Mouse (Mus musculus) adrenal gland, adult 2 months (tissue): ENCODE results near the gene Mtfr1l. TPM values are rescaled to one million over a fixed set of nuclear protein-coding genes. Genes with fewer than 3 reads are reported as not detected.

Source experiments
- DNase-seq: peaks from one replicate; pipeline ENCODE4 v3.0.0; 2021
- long read RNA-seq: library from polyadenylated mRNA; stranded (forward); transcript quantifications from one replicate; pipeline ENCODE4 v2.0.0, GENCODE M21; 2021
- polyA plus RNA-seq: library from polyadenylated mRNA; depleted of rRNA; stranded (reverse); fragments of >200 nt; gene quantifications from 2 replicates; pipeline ENCODE4 v1.2.3, GENCODE M21; 2012; rRNA removed
- total RNA-seq, 2 experiments: library from RNA; stranded (reverse); gene quantifications; 2 replicates each; pipeline ENCODE4 v1.2.3; 2021

The Mtfr1l gene
- 100 to 1,000 TPM; 124 to 147 TPM for total RNA-seq
- 98.8 and 102 TPM in 2 replicates for polyA plus RNA-seq
- long read RNA-seq, full-length matches to known transcripts, result 171 of 265 reads
- long read RNA-seq, partial matches to known transcripts, result 63 of 265 reads
- long read RNA-seq, other reads (novel, unspliced or antisense), result 31 of 265 reads

- peak; percentile 99 for DNase-seq
Measured at GRCm38 (mm10) chr4:134534932-134535786, at the start of gene Mtfr1l. Gene Mtfr1l (minus strand): TSS chr4:134535387.

GRCm38 (mm10) chr4:134583513-134583912 lies 48.3 kb upstream of the Mtfr1l start:
- peak; percentile 38 for DNase-seq

GRCm38 (mm10) chr4:134581365-134581764 lies 46.2 kb upstream of the Mtfr1l start:
- no peak for DNase-seq

GRCm38 (mm10) chr4:134580351-134581148 lies 45.4 kb upstream of the Mtfr1l start:
- DNase-seq, result no peak

- DNase-seq, result no peak
Measured at GRCm38 (mm10) chr4:134579620-134580019, 44.4 kb upstream of the Mtfr1l start.

DNA sequence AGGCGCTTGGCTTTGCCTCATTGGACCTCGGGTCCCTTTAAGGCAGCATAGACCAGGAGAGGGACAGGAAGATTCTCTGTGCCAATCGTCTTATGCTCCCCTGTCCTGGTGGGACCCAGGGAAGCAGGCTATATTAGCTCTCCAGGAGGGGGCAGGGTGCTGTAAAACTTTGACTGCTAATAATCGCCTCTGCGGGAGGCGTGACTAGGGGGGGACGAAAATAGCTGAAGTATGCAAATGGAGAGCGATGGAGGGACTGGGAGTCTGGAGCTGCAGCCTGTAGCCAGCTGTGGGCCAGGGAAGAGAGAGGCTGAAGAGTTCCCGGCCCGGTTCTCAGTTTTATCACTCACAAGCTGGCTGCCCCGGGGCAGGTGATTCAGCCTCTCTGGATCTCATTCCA lies 44.0 kb upstream of the Mtfr1l start:
- DNase-seq, result no peak

- DNase-seq, result peak; percentile 50
Measured at GRCm38 (mm10) chr4:134578407-134578806, 43.2 kb upstream of the Mtfr1l start.

- no peak for DNase-seq
Measured at GRCm38 (mm10) chr4:134577281-134577680, 42.1 kb upstream of the Mtfr1l start.

DNA sequence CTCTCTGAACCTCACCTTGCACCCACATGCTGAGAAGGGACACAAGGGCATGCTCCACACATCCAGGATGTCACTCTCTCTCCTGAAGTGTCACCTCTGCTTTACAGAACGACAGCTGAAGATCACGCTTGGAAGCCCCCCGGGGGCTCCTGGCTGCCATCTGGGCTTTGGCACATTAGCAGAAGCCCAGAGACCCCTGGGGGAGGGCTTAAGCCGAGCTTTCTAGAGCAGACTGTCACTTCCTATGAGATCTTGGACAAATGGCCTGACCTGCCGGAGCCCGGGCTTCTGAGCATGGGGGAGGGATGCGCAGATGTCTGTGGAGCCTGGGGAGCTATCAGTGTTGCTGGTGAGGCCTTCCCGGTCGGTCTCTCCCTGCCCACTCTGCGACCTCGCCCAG lies 40.3 kb upstream of the Mtfr1l start:
- no peak for DNase-seq

DNA sequence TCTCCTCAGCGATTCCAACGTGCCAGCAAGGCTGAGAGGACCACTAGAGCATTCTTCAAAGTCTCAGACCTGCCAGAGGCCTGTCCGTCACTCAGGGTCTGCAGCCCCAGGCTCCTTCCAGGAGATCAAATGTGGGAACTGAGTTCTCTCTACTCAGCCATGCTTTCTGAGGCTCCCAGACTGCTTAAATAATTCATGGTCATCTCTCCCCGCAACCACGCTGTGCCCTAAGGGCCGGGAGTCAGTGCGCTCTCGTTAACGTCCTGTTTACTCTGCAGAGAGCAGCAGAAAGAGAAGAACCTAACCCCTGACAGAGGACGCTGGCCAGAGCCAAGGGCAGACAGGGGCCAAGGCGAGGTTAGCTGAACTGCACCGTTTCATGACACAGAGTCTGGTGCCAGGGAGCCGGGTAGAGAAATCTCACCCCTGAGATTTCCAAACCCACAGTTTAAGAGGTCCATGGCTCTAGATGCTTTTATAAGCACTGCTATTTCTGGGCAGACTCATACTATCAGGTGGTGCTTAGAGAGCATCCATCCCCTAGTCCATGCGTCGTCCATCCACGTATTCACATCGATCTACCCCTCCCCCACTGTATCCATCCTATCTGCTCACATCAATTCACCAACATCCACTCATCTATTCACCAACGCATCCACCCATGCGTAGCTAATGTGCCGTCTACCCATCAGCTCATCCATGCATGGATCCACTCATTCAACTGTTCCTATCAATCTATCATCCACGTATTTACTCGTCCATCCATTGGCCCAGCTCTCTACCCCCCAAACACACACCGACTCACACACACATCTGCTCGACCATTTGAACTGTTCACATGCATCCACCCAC lies 37.5 kb upstream of the Mtfr1l start:
- DNase-seq, result peak; percentile 51

DNA sequence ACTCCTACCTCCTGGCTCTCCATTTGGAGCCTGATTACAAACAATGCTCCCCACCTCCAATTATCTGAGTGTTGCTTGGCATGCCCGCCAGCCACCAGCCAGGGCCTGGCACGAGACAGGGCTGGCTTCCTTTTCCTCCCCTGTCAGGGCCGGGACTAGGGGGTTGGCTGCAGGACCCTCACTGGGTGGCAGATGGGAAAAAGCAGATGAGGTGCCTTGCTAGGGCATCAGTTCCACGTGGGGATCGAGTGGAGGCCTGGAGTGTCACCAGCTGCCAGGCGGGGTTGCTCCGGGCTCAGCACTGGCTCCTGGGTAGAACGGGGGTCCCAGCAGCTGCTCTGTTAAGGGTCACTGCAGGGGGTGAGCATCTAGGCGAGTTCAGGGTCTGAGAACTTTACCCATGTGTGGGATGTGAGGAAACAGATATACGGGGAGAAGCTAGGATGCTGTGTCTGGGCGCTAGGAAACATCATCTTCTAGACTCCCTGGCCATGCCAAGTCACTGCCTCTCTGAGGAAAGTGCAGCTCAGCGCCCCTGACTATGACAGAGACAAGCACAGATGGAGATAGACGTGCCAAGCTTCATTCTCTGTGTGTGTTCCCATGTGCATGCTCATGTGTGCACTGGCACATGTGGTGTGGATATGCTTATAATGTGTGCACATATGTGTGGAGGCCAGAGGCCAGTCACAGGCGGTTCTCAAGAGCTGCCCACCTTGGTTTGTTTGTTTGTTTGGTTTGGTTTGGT lies 35.7 kb upstream of the Mtfr1l start:
- no peak for DNase-seq

GRCm38 (mm10) chr4:134569831-134570230 lies 34.6 kb upstream of the Mtfr1l start:
- no peak for DNase-seq

DNA sequence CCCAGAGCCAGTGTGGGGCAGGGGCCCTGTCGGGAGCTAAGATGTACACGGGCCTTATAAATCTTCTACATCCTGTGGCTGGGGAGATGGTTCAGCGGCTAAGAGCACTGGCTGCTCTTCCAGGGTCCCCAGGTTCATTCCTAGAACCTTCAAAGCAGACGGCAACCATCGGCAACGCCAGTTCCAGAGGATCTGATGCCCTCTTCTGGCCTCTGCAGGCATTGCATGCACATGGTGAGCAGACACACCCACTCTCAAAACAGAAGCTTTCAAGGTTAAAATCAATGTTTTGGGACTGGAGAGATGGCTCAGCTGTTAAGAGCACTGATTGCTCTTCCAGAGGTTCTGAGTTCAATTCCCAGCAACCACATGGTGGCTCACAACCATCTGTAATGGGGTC lies 34.0 kb upstream of the Mtfr1l start:
- DNase-seq, result no peak

DNA sequence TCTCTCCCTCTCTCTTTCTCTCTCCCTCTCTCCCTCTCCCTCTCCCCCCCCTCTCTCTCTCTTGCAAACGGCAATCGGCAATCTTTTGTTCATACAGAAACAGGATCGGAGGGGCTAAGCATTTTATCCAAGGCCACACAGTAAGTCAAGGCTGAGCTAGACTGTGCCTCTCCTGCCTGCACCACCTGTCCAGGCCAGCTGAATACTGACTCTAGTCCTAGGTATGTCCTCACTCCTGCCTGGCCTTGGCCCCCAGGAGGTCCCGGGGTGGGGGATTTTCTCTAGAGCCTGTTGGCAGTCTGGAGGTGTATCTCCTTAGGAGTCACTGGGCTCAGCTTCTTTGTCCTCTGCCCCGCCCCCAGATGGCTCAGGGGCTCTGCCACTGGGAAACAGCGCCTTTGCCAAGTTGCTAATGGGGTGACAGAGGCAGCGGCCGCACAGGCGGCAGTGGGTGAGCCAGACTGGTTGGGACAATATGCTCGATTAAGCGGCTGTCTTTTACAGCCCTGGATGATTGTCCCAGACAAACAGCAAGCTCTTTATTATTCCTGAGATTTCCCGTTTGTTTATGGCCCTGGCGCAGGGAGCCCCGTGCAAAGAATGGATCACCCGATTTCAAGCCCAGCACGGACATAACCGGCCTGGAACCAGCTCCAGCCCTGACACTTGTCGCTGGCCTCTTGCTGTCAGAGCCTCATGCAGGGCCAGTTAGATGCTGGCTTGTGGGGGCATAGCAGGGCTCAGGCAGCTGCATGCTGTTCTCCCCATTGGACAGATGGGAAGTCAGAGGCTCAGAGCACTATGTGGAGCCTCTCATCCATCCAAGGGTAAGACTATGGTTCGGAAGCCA lies 32.4 kb upstream of the Mtfr1l start:
- DNase-seq, result peak; percentile 54

- no peak for DNase-seq
Measured at GRCm38 (mm10) chr4:134564093-134564492, 28.9 kb upstream of the Mtfr1l start.

DNA sequence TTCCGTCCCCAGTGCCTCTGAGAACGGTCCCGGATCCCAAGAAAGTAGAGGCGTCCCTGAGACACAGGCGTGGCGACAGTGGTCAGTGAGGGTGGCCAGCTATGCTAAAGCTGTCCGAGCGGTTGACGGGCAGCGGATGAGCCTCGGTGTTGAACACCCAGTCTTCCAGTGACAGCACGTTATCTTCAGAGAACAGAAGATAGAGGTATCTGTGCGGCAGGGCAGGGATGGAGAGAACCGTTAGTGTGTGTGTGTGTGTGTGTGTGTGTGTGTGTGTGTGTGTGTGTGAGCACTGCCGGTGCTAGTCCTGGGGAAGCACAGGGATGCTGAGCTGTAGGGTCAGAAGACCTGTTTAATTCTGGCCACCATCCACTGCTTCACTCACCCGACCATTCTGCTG lies 28.4 kb upstream of the Mtfr1l start:
- DNase-seq, result no peak

- no peak for DNase-seq
Measured at GRCm38 (mm10) chr4:134562014-134562413, 26.8 kb upstream of the Mtfr1l start.

DNA sequence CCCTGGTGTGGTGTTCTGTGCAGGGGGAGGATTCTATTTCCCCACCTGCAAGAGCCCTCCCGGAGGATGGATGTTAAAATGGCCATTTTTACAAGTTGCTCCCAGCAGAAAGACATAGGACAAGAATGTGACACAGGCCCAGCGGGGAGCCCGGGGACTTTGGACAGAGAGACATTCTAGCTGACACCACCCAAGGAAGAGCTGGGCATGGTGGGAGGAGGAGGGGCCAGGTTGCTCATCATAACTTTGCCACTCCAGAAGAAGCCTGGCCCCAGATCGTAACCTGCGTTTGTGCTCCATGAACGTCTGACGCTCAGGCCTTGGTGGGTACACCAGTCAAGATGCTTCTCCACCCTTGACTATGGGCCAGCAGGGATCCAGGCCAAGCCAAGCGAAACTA lies 25.5 kb upstream of the Mtfr1l start:
- DNase-seq, result peak; percentile 45

DNA sequence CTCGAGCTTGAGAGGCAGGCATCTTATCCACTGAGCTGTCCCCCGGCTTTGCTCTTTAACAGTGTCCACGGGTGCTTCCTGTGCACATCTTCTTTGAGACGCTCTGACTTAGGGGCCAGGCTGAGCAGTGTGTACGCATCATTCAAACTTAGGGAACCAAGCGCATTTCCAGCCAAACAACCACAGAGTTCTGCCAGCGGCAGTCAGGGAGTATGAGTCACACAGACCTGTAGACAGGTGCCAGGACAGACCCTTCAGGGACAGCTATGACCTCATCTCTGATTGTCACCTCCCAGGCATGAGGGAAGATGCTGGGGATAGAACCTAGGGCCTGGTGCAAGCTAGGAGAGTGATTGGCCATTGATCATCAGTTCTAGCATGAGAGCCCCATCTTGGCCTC lies 24.0 kb upstream of the Mtfr1l start:
- no peak for DNase-seq

- no peak for DNase-seq
Measured at GRCm38 (mm10) chr4:134558570-134559113, 23.5 kb upstream of the Mtfr1l start.
